Comparison of ENCODE assay signal across 32 mouse cellular contexts in genomic region chr5:53955966-53956365, GRCm38 (mm10).
"Had no signal": no experiment of that assay in that cellular context is flagged by ENCODE, and none has a peak within 500 bp of the region (broad histone marks: within the 10 kb centered on the region; RNA-seq: fewer than 3 reads in every experiment).

No protein-coding gene starts in this region.

- H3K27ac ChIP-seq: limb, embryonic 10.5 days; limb, embryonic 13.5 days; limb, embryonic 15.5 days; liver, embryonic 12.5 days; liver, embryonic 13.5 days; liver, embryonic 14.5 days; liver, embryonic 15.5 days; lung, embryonic 15.5 days; macrophage; midbrain, embryonic 10.5 days; midbrain, embryonic 12.5 days; midbrain, embryonic 13.5 days; midbrain, embryonic 15.5 days; neural tube, embryonic 12.5 days; neural tube, embryonic 13.5 days had no signal

- H3K9me3 ChIP-seq: limb, embryonic 10.5 days; limb, embryonic 13.5 days; limb, embryonic 15.5 days; liver, embryonic 12.5 days; liver, embryonic 13.5 days; liver, embryonic 15.5 days; lung, embryonic 15.5 days; midbrain, embryonic 10.5 days; midbrain, embryonic 12.5 days; midbrain, embryonic 13.5 days; midbrain, embryonic 15.5 days; neural tube, embryonic 12.5 days; neural tube, embryonic 13.5 days had no signal

- H3K36me3 ChIP-seq: limb, embryonic 10.5 days; limb, embryonic 12.5 days; limb, embryonic 13.5 days; limb, embryonic 15.5 days; liver, embryonic 12.5 days; liver, embryonic 13.5 days; liver, embryonic 15.5 days; lung, embryonic 15.5 days; midbrain, embryonic 10.5 days; midbrain, embryonic 12.5 days; midbrain, embryonic 13.5 days; midbrain, embryonic 15.5 days; neural tube, embryonic 12.5 days; neural tube, embryonic 13.5 days had no signal

- ATAC-seq: liver, embryonic 12.5 days; liver, postnatal 0 days; lung, postnatal 0 days; midbrain, embryonic 13.5 days; midbrain, embryonic 15.5 days; midbrain, embryonic 16.5 days had no signal

- H3K4me1 ChIP-seq: limb, embryonic 10.5 days; liver, embryonic 12.5 days; liver, embryonic 13.5 days; liver, embryonic 15.5 days; midbrain, embryonic 10.5 days; midbrain, embryonic 12.5 days; midbrain, embryonic 13.5 days; midbrain, embryonic 15.5 days; neural tube, embryonic 12.5 days had no signal

- H3K9ac ChIP-seq: limb, embryonic 12.5 days; limb, embryonic 13.5 days; limb, embryonic 15.5 days; liver, embryonic 12.5 days; liver, embryonic 13.5 days; liver, embryonic 14.5 days; liver, embryonic 15.5 days; liver, postnatal 0 days; lung, embryonic 14.5 days; lung, embryonic 15.5 days; midbrain, embryonic 12.5 days; midbrain, embryonic 13.5 days; midbrain, embryonic 15.5 days; neural tube, embryonic 12.5 days; neural tube, embryonic 13.5 days had no signal

- H3K4me2 ChIP-seq: limb, embryonic 12.5 days; limb, embryonic 15.5 days; liver, embryonic 12.5 days; liver, embryonic 13.5 days; liver, embryonic 15.5 days; lung, embryonic 14.5 days; lung, embryonic 15.5 days; midbrain, embryonic 11.5 days; midbrain, embryonic 12.5 days; midbrain, embryonic 13.5 days; midbrain, embryonic 15.5 days; neural tube, embryonic 12.5 days; neural tube, embryonic 13.5 days had no signal

- DNase-seq: left cerebral cortex, postnatal 4 days; liver; liver, embryonic 13.5 days; liver, postnatal 0 days; lung, adult 18-20 months; lung, adult 2 months; lung, embryonic 14.5 days; lung, postnatal 10 days; lung, postnatal 14 days; lung, postnatal 36 days; lung, postnatal 4 days; midbrain, embryonic 14.5 days had no signal

- H3K27me3 ChIP-seq: limb, embryonic 12.5 days; limb, embryonic 13.5 days; limb, embryonic 15.5 days; liver, embryonic 12.5 days; liver, embryonic 13.5 days; liver, embryonic 15.5 days; lung, embryonic 15.5 days; megakaryocyte, embryonic 14.5 days; midbrain, embryonic 12.5 days; midbrain, embryonic 13.5 days; midbrain, embryonic 15.5 days; neural tube, embryonic 12.5 days; neural tube, embryonic 13.5 days had no signal

- H3K4me3 ChIP-seq: limb, embryonic 10.5 days; limb, embryonic 12.5 days; limb, embryonic 13.5 days; limb, embryonic 15.5 days; liver, embryonic 12.5 days; liver, embryonic 13.5 days; liver, embryonic 15.5 days; lung, embryonic 15.5 days; megakaryocyte, embryonic 14.5 days; midbrain, embryonic 10.5 days; midbrain, embryonic 12.5 days; midbrain, embryonic 13.5 days; midbrain, embryonic 15.5 days; myocyte; neural tube, embryonic 12.5 days; neural tube, embryonic 13.5 days had no signal
